Mouse (Mus musculus) adrenal gland, postnatal 10 days (tissue): ENCODE measurements around the gene Tnfrsf13b. TPM values are rescaled to one million over a fixed set of nuclear protein-coding genes. Genes with fewer than 3 reads are reported as not detected.

ENCODE experiments used
- DNase-seq: peaks from one replicate; pipeline ENCODE4 v3.0.0; 2021; ENCODE audit warnings: mixed read lengths
- long read RNA-seq, 2 experiments: library from polyadenylated mRNA; stranded (forward); transcript quantifications; one replicate each; pipeline ENCODE4 v2.0.0; 2021
- total RNA-seq, 2 experiments: library from RNA; stranded (reverse); gene quantifications; 2 replicates each; pipeline ENCODE4 v1.2.3; 2021

The Tnfrsf13b gene
- 1 to 10 TPM; 1.8 to 2.5 TPM for total RNA-seq
- long read RNA-seq, experiment 1, partial matches to known transcripts, result 1 of 5 reads
- long read RNA-seq, experiment 1, other reads (novel, unspliced or antisense), result 0 of 5 reads
- long read RNA-seq, experiment 2, partial matches to known transcripts, result 0 of 1 reads
- long read RNA-seq, experiment 2, other reads (novel, unspliced or antisense), result 0 of 1 reads

DNA sequence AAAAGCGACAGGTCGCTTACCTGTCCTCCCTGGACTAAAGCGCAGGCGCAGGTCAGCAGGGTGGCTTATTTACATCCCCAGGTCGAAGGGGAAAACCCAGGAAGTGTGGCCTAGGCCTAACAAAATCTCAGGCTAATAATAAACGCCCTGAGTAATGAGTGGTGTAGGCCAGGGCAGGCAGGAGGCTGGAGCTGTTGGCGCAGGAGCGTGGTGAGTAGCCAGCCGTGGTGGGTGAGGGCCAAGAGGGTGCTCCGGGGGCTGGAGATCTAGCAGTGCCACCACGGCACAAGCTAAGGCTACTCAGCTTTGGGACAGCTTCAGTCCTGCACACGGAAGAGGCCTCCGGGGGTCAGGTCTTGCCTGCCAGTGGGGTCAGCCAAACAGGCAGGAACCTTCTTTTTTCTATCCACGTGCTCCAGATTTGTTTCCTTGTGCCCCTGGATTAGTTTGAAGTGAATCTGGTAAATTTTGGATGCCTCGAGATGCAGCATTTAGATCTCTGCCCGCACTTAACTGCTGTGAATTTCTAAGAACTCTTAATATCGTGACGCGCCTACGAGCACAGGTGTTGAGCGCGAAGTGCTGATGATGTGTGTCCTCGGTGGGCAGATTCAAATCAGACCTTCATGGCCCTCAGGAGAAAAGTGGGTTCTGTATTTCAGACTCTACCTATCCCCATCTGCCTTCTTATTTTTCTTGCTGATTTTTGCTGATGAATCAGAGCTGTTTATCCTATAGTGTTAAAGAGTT, at the start of gene Tnfrsf13b:
TSS of gene Tnfrsf13b (plus strand) at position 150 of the 750 bp plus-strand sequence.
- no peak for DNase-seq

DNA sequence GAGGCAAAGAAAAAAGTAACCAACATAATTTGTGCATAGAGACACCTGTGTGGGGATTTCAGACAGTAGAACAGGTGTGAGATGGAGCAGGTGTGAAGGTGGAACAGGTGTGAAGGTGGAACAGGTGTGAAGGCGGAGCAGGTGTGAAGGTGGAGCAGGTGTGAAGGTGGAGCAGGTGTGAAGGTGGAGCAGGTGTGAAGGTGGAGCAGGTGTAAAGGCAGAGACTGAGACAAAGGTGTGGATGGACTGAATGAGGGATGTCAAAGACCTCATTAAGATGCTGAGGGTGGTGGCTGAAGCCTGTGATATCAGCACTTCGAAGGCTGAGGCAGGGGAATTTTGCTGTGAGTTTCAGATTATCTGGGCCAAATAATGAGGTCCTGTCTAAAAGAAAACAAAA, 44.9 kb upstream of the Tnfrsf13b start:
- no peak for DNase-seq

DNA sequence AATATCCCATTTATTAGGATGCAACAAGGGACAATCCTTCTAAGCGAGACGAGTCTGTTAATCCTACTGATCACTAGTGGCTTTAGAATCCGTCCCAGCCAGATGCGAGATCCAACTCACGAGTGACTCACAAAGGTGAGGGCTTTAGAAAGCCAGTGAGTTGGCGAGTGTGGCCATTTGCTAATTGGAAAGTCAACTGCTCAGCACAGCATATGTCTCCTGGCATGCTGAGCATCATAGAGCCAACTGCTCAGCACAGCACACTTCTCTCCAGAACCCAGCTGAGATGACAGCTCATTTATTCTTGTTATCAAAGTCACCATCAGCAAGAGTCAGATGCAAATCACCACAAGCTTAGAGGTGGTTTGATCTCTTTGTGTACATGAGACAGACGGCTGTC, 36.4 kb upstream of the Tnfrsf13b start:
- DNase-seq, result no peak

DNA sequence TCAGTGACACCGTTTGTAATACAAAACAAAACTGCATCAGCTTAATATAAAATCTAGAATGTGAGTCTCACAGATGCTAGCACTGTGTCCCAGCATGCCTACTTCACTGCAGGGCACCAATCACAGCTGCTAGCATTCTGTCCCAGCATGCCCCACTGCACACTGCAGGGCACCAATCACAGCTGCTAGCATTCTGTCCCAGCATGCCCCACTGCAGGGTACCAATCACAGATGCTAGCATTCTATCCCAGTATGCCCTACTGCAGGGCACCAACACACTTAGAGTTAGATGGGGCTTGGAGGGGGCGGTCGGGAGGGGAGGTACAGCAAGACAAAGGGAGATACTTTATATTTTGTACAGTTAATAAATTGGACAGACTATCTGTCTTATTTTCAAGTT, 35.4 kb upstream of the Tnfrsf13b start:
- DNase-seq, result no peak

DNA sequence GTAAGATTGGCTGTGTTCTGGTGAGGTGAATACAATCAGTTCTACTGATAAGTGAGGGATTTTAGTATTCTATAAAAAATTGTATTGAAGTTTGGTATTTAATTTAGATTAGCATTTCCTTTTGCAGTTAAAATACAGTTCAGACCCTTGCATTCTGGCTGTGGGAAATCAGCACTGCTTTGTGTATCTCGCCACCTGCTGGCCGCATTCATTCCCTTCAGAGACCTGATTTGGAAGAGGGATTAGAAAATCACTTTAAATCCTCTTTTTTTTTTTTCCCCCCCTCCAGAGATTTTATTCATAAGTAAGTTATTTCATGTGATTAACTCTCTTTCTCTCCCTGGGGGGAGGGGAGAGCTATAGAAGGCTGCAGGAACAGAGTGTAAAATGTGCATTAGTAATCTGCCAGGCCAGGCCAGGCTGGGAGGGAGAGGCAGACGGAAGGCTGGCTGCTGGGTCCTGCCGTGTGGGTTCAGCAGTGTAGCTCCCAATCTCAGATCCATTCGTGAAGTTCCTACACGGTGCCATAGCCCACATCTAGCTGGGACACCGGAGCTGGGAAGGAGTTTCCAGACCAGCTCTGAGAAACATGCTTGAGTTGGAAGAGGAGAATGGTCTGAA, 34.8 kb upstream of the Tnfrsf13b start:
- peak; percentile 83 for DNase-seq

DNA sequence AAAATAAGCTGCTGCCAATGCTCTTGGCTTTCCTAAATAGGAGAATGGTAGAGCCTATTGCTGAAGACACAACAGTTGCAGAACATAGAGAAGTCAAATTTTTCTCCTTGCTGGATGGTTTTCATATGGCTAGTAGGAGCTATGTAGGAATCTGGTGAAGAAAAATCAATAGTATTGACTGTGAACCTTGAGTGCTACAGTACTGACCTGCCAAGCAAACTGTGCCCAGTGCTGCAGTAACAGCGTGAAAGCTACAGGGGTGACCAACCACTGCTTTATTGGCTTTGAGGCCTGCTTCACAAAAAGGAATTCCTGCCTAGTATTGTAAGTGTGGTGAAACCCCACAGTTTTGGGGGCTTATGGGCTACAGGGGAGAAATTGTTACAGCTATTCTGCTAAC, 28.5 kb upstream of the Tnfrsf13b start:
- DNase-seq, result no peak

DNA sequence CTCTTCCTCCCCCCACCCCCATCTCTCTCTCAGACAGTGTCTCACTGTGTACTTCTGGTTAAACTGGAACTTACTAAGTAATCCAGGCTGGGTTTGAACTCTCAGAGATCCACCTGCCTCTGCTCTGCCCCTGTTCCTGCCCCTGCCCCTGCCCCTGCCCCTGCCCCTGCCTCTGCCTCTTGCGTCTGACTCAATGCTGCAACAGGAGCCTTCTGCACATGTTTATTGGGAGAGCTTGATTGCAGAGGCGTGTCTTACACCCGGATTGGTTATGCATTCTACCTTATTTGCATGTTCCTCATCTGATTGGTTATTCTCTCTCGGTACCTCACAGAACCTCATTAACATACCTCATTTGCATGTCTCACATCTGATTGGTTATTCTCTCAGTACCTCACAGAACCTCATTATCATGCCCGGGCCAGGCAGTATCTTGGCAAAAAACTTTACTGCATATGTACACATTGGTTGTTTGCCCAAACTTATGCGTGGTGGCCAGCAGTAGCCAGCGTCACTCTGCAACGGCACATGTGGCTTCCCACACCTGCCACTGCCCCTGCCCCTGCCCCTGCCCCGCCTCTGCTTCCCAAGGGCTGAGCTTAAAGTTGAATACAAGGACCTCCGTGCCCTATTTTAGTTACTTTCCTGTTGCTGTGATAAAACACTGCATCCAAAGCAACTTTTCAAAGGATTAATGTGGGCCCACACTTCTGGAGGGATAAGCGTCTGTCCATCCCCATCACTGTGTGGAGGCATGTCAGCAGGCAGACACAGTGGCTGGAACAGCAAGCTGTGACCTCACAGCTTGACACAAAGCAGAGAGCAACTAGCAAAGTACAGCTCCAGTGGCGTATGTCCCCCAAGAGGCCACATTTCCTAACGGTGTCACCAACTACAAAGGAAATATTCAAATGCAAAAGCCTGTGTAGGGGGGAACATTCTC, 23.9 kb upstream of the Tnfrsf13b start:
- DNase-seq, result no peak

DNA sequence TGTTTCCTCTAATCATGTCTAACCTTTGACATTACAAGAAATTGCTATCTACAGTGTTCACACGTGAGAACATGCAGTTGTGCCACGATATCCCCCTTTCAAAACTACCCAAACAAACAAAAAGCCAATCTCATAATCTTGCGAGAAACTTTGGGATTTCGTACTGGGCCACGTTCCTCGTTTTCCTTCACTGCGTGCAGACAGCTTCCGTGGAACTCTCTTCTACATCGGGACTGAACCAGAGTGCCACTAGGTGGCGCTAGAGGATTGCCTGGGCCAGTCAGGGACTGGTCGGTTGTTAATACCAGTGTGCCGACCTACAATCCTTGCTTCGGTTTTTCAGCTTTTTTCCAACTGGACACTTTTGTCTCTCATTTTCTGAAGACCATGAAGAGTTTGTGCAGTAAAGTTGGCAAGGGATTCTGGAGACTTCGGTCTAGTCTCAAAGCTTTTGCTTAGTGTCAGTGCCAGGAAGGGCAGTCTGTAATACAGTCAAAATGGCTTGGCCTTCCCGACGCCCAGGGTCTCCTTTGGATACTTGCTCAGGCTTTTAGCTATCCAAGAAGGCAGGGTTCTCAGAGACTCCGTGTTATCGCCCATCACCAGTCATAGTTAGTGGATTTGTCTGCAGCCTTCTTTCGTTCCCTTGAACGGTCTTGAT, 22.2 kb upstream of the Tnfrsf13b start:
- DNase-seq, result peak; percentile 94

DNA sequence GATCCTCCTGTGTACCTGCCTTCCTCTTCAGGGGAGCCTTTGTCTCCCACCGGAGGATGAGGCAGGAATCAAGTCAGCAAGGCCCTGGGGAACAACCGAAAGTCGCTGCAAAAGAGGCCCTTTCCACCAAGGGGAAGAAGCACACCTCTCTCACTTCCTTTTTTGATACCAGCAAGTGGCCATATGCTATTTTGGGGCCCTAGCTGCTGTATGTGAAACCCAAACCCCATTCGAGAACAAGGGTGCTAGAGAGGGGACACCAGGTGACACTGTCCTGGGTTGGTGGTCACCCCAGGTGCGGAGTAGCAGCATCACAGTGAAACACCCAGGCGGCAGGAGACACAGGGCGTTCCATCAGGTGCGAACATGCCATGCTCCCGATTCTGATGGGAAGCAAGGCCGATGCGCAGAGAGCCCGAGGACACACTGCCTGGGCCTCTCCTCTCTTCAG, 17.6 kb upstream of the Tnfrsf13b start:
- DNase-seq, result no peak

DNA sequence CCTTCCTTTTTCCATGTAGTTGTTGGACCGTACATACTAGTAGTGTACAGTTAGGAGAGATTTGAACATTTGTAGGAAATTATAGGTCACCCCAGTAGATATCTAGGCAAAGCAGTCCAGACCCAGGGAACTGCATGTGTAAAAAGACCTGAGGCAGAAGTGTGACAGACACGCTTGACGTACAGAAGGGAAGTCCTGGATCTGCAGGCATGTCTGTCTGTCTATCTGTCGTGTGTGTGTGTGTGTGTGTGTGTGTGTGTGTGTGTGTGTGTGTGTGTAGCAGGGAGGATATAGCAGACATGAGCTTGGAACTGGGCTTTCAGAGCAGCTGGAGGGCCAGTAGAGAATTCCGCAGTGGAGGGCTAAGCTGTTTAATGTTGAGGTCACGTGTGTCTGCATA, 16.8 kb upstream of the Tnfrsf13b start:
- no peak for DNase-seq

DNA sequence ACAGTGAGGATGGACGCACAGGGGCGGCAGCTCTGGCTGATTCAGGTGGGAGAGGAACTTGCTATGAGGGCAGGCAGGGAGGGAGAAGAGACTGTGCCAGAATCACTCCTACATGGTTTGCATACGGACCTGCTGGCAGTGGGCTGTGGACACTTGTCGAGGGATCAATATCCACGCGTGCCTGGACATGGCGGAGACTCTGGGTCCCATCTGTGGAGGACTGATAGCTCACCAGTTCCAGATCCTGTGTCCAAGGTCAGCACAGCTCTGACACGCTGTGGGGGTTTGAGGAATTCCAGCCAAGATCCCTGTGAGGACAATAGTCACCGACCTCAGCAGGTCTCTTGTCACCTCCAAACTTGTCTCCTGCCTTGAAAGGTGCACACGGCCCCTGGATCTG, 16.4 kb upstream of the Tnfrsf13b start:
- DNase-seq, result no peak

DNA sequence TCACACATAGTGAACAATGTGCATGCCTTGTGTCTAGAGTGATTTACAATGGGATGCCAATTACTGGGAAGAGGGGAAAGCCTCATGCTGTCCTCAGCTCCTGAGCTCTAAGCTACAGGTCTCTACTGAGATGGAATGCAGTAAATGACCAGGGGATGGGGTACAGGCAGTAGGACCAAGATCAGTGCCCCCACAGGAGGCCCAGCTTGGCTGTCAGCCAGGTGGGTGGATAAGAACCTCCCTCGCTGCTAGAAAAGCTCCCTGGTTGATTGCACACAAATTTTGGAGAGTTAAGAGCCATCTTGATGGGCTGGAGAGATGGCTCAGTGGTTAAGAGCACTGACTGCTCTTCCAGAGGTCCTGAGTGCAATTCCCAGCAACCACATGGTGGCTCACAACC, 15.6 kb upstream of the Tnfrsf13b start:
- DNase-seq, result no peak

DNA sequence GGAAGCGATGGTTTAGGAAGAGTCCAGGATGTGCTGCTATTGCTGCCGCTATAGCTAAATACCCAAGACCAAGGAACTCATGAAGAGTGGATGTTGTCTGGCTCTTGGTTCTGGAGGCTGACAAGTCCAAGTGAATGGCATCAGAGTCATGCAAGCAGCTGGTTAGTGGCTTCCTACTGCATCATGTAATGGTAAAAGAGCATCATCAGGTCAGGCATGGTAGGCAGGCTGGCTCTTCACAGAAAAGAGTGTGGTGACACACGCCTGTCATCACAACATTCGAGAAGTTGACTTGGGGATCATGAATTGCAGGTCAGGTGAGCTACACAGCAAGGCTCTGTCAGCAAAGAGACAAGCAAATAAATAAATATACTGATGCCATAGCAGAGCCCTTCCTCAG, 15.1 kb upstream of the Tnfrsf13b start:
- no peak for DNase-seq

DNA sequence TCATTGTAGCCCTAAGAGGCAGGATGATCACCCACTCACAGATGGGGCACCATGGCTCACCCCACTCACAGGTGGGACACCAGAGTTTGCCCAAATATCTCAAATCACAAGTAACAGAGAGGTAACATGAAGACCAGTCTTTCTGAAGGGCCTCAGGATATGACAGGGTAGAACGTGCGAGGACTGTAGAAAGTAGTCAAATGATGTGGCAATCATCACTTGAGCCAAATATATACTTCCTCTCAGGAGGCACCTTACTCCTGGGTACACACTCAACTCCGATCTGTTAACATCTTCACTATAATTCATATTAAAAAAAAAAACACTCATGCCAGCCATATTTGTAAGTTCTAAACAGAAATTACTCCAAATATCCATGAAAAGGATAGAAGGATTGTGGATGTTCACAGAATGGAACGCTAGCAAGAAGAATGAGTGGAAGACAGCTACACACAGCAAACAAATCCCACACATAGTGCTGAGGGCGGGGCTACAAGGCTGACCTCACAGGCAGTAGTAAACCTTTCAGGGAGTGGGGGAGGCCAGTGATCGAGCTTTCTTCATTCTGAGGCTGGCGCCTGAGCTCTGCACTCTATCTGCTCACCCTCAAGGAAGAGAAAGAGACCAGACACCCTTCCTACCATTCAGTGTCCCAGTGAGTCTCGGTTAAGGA, 14.1 kb upstream of the Tnfrsf13b start:
- DNase-seq, result no peak

DNA sequence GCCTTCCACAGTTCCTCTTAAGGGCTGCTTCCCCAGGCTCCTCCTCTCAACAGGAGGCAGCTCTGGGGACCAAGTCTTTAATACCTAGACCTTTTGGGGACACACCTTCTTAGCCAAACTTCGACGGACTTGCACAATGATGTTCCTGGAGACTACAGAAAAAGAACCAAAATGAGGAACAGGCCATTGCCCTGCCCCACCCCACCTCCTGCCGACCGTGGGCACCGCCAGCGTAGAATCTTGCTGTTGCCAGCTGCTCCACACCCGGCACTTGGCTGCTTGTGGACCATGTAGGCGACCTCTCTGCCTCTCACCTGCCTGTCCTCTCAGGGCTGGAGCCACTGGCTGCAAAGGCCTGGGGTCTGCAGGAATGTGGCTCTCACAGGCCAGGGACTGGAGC, 10.3 kb upstream of the Tnfrsf13b start:
- no peak for DNase-seq

DNA sequence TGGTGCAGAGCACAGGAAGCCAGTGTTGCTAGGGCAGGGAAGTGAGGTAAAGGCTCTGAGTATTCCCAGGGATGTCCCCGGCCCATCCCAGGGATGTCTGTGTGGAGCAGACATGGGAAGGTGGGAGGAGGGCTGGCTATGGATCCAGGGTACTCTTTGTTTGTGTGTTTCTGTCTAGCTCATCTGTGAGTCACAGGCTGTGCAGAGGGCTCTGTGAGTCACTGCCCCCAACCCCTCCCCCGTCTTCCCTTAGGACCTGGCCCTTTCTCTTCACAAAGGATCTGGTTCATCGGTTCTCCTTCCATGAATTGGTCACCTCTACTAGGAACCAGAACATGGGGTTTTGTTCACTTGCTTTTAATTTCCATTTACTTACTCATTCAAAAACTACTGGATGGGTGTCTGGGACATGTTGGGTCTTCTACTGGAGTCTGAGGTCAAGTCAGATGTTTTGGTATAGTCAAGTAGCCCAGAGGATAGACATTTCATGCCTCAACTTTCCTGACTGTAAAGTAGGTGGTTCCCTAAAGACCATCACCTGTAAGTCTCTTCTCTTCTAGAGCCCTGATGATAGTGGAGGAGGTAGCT, 6.5 kb upstream of the Tnfrsf13b start:
- no peak for DNase-seq

DNA sequence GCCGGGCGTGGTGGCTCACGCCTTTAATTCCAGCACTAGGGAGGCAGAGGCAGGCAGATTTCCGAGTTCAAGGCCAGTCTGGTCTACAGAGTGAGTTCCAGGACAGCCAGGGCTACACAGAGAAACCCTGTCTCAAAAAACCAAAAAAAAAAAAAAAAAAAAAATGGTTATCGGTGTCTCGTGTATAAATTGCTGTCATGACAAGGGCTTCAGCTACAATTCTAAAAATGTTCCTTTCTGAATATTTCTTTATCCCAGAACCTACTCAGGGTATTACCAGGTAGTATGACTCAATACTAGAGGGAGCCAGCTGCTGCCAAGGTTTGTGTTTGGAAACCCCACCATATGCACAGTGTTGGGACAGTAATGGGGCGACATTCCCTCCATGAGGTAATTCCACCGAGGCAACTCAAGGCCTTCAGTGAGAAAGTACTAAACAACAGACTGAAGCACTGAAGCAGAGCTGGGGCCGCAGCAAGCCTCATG, 4.2 kb upstream of the Tnfrsf13b start:
- DNase-seq, result no peak

DNA sequence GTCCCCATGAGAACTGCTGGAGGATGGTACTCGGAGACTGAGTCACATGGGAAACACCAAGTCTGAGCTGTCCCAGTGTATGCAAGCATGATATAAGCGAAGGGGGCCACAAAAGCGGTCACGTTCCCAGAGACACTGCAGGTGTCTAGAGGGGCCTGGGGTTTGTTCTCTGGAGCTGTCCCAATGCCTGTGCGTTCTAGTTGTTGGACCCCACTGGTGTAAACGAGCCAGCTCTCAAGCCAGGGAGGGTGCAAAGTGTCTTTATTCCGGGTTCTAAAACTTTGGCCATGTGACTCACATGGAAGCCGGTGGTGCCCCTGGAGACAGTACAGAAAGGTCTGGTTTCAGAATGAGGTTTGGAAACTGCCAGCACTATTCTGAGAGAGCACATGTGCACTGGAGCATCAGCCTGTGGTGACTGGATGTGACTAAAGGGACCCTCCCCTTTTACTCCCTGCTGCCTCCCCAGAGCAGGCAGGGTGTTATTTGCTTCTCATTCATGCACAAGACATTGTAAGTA, 3.7 kb upstream of the Tnfrsf13b start:
- DNase-seq, result no peak

DNA sequence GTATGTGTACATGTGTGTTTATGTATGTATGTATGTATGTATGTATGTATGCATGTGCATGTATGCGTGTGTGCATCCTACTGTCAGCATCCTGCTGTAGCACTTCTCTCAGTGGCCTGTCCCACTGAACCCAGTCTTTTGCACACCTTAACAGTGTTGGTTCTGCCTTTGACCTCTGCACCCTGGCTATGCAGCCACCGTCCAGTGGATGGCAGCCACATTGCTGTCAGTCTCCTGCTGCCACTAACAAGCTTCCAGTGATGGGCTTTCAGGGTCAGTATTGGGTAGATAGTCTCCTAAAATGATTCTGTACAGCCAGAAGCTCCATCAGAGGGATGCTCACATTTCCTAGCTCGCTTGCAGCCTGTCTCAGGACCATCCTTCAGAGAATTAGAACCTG, 2.7 kb upstream of the Tnfrsf13b start:
- no peak for DNase-seq

DNA sequence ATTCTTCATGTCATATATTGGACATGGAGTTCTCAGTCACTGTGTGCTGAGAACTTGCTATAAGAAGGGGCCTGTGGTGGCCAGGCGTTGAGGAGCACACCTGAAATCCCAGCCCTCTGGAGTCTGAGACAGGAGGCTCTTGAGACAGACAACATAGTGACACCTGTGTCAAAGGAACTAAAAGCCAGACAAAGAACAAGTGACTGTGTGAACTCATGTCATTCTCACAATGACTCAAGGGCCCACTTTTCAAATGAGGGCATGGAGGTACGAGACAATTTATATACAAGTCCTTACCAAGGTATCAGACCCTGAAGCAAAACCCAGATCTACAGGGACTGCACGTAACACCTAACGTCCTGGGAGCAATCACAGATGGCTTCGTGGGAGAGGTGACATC, 585 bp upstream of the Tnfrsf13b start:
- no peak for DNase-seq
